Mouse (Mus musculus) limb, embryonic 15.5 days (tissue): ENCODE measurements around the gene Rdh7. TPM values are rescaled to one million over a fixed set of nuclear protein-coding genes. Genes with fewer than 3 reads are reported as not detected.
"Not testable (repeated sequence)": the region's sequence is repeated elsewhere in the genome, so short reads cannot be mapped to it uniquely, and the experiment has no call there.

Experiments
- ATAC-seq: fragments of 200-750 bp; cut with Nextera tagmentation; 2 replicates; pipeline ENCODE4 v1.8.0; 2017; ENCODE audit warnings: low read depth, moderate TSS enrichment; ENCODE audit not compliant: insufficient number of reproducible peaks, low FRiP score, low TSS enrichment
- H3K27ac ChIP-seq: fragments of 300-500 bp; sonication (generic); 2 replicates; pipeline ENCODE4 v1.5.1; 2015; ENCODE audit warnings: moderate library complexity, mild to moderate bottlenecking, inconsistent platforms
- H3K27me3 ChIP-seq: fragments of 300-500 bp; sonication (generic); 2 replicates; pipeline ENCODE4 v1.6.1; 2015; ENCODE audit warnings: inconsistent platforms
- H3K36me3 ChIP-seq: fragments of 300-500 bp; sonication (generic); 2 replicates; pipeline ENCODE4 v1.6.1; 2015; ENCODE audit warnings: inconsistent platforms
- H3K4me1 ChIP-seq: fragments of 300-500 bp; sonication (generic); 2 replicates; pipeline ENCODE4 v1.6.1; 2015; ENCODE audit warnings: inconsistent platforms
- H3K4me2 ChIP-seq: fragments of 300-500 bp; sonication (generic); 2 replicates; pipeline ENCODE4 v1.6.1; 2015; ENCODE audit warnings: mild to moderate bottlenecking, inconsistent platforms
- H3K4me3 ChIP-seq: fragments of 300-500 bp; sonication (generic); 2 replicates; pipeline ENCODE4 v1.5.1; 2015; ENCODE audit warnings: mild to moderate bottlenecking, inconsistent platforms
- H3K9ac ChIP-seq: fragments of 300-500 bp; sonication (generic); 2 replicates; pipeline ENCODE4 v1.6.1; 2015; ENCODE audit warnings: inconsistent platforms
- H3K9me3 ChIP-seq: fragments of 300-500 bp; sonication (generic); 2 replicates; pipeline ENCODE4 v1.6.1; 2016; ENCODE audit warnings: inconsistent platforms
- WGBS: fragments of 180-500 bp; shearing (Covaris S2); methylation state at CpG from one replicate; pipeline ENCODE4 v1.1.7; 2015; 5-methylcytosine and 5-hydroxymethylcytosine counted together
- polyA plus RNA-seq: library from polyadenylated mRNA; unstranded; fragments of >200 nt; fragmentation: Nextera tagmentation; extraction: Ambion mirVana; gene quantifications from 2 replicates; pipeline ENCODE4 v1.2.1, GENCODE M21; 2015

Gene Rdh7
- polyA plus RNA-seq, 1 experiment from 2014 or later: not detected

DNA sequence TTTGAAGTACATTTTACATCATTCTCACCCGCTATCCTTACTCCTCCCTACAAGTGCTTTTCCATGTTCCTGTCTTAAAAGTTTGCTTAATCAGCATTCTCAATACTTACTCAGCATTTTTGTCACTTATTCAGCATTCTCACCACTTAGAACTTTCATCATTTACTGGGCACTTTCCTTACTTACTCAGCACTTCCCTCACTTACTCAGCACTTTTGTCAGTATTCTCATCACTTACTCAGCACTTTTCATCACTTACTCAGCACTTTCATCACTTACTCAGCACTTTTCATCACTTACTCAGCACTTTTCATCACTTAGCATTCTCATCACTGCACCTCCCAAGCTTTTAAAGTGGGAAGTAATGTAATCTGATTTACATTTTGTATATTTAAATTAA is 27.0 kb upstream of the Rdh7 start:
- H3K27ac ChIP-seq: no peak overlapping the region
- no peaks in the 10 kb centered on the region for H3K9me3 ChIP-seq
- no peak overlapping the region for H3K4me3 ChIP-seq
- 92% methylated on average over 1 of the region's 1 CpGs for WGBS
- no peaks in the 10 kb centered on the region for H3K4me1 ChIP-seq
- H3K4me2 ChIP-seq: no peak overlapping the region
- H3K36me3 ChIP-seq: no peaks in the 10 kb centered on the region
- H3K27me3 ChIP-seq: no peaks in the 10 kb centered on the region
- no peak for ATAC-seq
- no peak overlapping the region for H3K9ac ChIP-seq

GRCm38 (mm10) chr10:127907386-127907951 is 18.9 kb upstream of the Rdh7 start:
- no peak for ATAC-seq
- H3K9me3 ChIP-seq: no peaks in the 10 kb centered on the region
- H3K27ac ChIP-seq: no peak overlapping the region
- H3K4me1 ChIP-seq: no peaks in the 10 kb centered on the region
- no peak overlapping the region for H3K4me2 ChIP-seq
- H3K9ac ChIP-seq: no peak overlapping the region
- H3K4me3 ChIP-seq: no peak overlapping the region
- H3K36me3 ChIP-seq: no peaks in the 10 kb centered on the region
- no peaks in the 10 kb centered on the region for H3K27me3 ChIP-seq

DNA sequence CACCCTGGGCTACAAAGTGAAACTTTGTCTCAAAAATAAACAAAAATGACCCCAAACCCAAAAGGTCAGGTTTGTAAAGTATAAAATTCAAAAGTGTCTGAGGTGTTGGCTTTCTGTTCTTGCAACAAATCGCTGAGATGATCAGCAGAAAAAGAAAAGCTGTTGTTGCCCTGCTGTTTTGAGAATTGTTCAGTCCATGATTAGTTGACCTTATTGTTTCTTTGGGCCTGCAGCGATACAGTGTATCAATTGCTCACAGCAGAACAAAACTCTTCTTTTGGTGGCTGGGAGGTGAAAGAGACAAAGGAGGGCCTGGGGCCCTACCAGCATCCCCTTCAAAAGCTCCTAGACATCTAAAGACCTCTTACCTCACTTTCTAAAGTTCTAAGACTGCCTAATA is 17.5 kb upstream of the Rdh7 start:
- no peaks in the 10 kb centered on the region for H3K27me3 ChIP-seq
- H3K9me3 ChIP-seq: no peaks in the 10 kb centered on the region
- 85% methylated on average over 2 of the region's 2 CpGs for WGBS
- H3K27ac ChIP-seq: no peak overlapping the region
- no peaks in the 10 kb centered on the region for H3K4me1 ChIP-seq
- ATAC-seq: no peak
- H3K9ac ChIP-seq: no peak overlapping the region
- no peak overlapping the region for H3K4me2 ChIP-seq
- H3K4me3 ChIP-seq: no peak overlapping the region
- H3K36me3 ChIP-seq: no peaks in the 10 kb centered on the region

- WGBS: 62% methylated on average over 7 of the region's 7 CpGs
- Histone ChIP-seq H3K27me3 (no peaks in the 10 kb centered on the region), H3K36me3 (no peaks in the 10 kb centered on the region), H3K9me3 (no peaks in the 10 kb centered on the region), H3K27ac (peak overlapping the region; percentile 18; the same call in 1 of the 2 replicates), H3K9ac (no peak overlapping the region), H3K4me2 (no peak overlapping the region), H3K4me3 (no peak overlapping the region), H3K4me1 (no peaks in the 10 kb centered on the region)
- ATAC-seq: peak; percentile 52; the same call in 1 of the 2 replicates
Measured at GRCm38 (mm10) chr10:127904718-127905446, 16.3 kb upstream of the Rdh7 start.

DNA sequence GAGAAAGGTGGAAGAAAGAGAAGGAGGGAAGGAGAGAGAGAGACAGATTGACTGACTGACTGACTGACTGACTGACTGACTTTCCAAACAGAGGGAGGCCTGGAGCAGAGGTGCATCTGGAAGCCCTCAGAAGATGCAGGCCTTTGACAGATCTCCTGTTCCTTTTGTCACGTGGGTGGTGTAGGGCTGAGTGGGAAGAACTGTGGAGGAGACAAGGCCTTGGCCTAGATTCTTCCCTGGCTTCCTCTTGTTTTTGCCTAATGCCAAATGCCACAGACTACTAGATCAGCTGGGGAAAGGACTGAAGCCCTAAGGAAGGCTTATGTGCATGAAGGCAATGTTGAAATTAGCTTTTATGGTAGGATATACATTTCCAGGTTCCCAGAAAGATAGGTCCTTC is 14.5 kb upstream of the Rdh7 start:
- WGBS: 45% methylated on average over 1 of the region's 1 CpGs
- Histone ChIP-seq H3K9me3 (no peaks in the 10 kb centered on the region), H3K36me3 (no peaks in the 10 kb centered on the region), H3K4me1 (no peaks in the 10 kb centered on the region), H3K27ac (no peak overlapping the region), H3K9ac (no peak overlapping the region), H3K4me3 (no peak overlapping the region), H3K27me3 (no peaks in the 10 kb centered on the region), H3K4me2 (no peak overlapping the region)
- ATAC-seq: no peak

- no peak overlapping the region for H3K4me2 ChIP-seq
- H3K4me3 ChIP-seq: no peak overlapping the region
- no peaks in the 10 kb centered on the region for H3K9me3 ChIP-seq
- H3K4me1 ChIP-seq: no peaks in the 10 kb centered on the region
- no peak for ATAC-seq
- H3K36me3 ChIP-seq: no peaks in the 10 kb centered on the region
- no peak overlapping the region for H3K27ac ChIP-seq
- H3K9ac ChIP-seq: no peak overlapping the region
- no peaks in the 10 kb centered on the region for H3K27me3 ChIP-seq
- WGBS: 84% methylated on average over 4 of the region's 4 CpGs
Measured at GRCm38 (mm10) chr10:127901751-127902150, 13.1 kb upstream of the Rdh7 start.

GRCm38 (mm10) chr10:127899783-127900182 is 11.2 kb upstream of the Rdh7 start:
- 72% methylated on average over 5 of the region's 5 CpGs for WGBS

GRCm38 (mm10) chr10:127898218-127898617 is 9.6 kb upstream of the Rdh7 start, which contains the start of gene Sdr9c7:
Sdr9c7 (plus strand) TSS chr10:127898518.
- 73% methylated on average over 2 of the region's 2 CpGs for WGBS
- H3K9ac ChIP-seq: no peak within 1 kb of the TSS

More at GRCm38 (mm10) chr10:127899783-127900182, 11.2 kb upstream of the Rdh7 start:
- no peak overlapping the region for H3K27ac ChIP-seq
- no peaks in the 10 kb centered on the region for H3K36me3 ChIP-seq
- H3K9me3 ChIP-seq: no peaks in the 10 kb centered on the region
- H3K4me1 ChIP-seq: no peaks in the 10 kb centered on the region
- no peaks in the 10 kb centered on the region for H3K27me3 ChIP-seq
- no peak overlapping the region for H3K9ac ChIP-seq
- H3K4me2 ChIP-seq: no peak overlapping the region
- no peak for ATAC-seq
- H3K4me3 ChIP-seq: no peak overlapping the region

GRCm38 (mm10) chr10:127897506-127897905 is 8.9 kb upstream of the Rdh7 start:
- no peak overlapping the region for H3K9ac ChIP-seq
- H3K9me3 ChIP-seq: no peaks in the 10 kb centered on the region
- no peak overlapping the region for H3K4me2 ChIP-seq
- H3K4me3 ChIP-seq: no peak overlapping the region
- H3K36me3 ChIP-seq: no peaks in the 10 kb centered on the region
- no peaks in the 10 kb centered on the region for H3K27me3 ChIP-seq
- H3K27ac ChIP-seq: no peak overlapping the region; the same call in 1 of the 2 replicates
- ATAC-seq: no peak
- H3K4me1 ChIP-seq: no peaks in the 10 kb centered on the region
- 70% methylated on average over 3 of the region's 3 CpGs for WGBS

More at GRCm38 (mm10) chr10:127898218-127898617, 9.6 kb upstream of the Rdh7 start, which contains the start of gene Sdr9c7:
- H3K27me3 ChIP-seq: no peaks in the 10 kb centered on the region
- no peak within 1 kb of the TSS; the same call in 1 of the 2 replicates for H3K27ac ChIP-seq
- no peak within 1 kb of the TSS for H3K4me2 ChIP-seq
- ATAC-seq: no peak
- H3K4me1 ChIP-seq: no peaks in the 10 kb centered on the region
- no peaks in the 10 kb centered on the region for H3K36me3 ChIP-seq
- no peaks in the 10 kb centered on the region for H3K9me3 ChIP-seq
- H3K4me3 ChIP-seq: no peak within 1 kb of the TSS

GRCm38 (mm10) chr10:127896705-127897104 is 8.1 kb upstream of the Rdh7 start:
- Histone ChIP-seq H3K9ac (no peak overlapping the region), H3K36me3 (no peaks in the 10 kb centered on the region), H3K27ac (no peak overlapping the region), H3K4me1 (no peaks in the 10 kb centered on the region), H3K27me3 (no peaks in the 10 kb centered on the region), H3K4me3 (no peak overlapping the region), H3K4me2 (no peak overlapping the region), H3K9me3 (no peaks in the 10 kb centered on the region)
- ATAC-seq: no peak
- 57% methylated on average over 5 of the region's 5 CpGs for WGBS

GRCm38 (mm10) chr10:127893163-127894022 is 4.8 kb upstream of the Rdh7 start:
- H3K27ac ChIP-seq, H3K9me3 ChIP-seq, ATAC-seq, H3K4me1 ChIP-seq, H3K9ac ChIP-seq, H3K27me3 ChIP-seq, H3K36me3 ChIP-seq, H3K4me2 ChIP-seq, H3K4me3 ChIP-seq: not testable (repeated sequence)
- WGBS: 65% methylated on average over 5 of the region's 5 CpGs

DNA sequence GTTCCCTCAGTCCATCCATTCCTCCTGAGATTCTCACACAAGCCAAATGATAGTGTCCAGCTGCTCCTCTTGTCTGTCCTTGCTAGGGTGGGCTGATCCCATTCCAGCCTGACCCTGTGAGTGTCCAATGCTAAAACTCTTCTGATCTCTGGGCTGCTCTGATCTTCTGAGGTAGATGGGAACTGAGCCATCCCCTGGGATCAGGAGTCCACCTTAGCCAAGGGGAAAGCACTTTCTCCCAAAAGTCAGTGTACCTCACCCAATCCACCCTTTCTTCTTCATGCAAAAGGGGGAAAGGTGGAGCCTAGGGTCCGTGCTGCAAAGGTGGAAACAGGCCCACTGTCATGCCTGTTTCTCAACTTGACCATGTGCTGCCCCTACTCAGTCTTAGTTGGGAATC is 2.9 kb upstream of the Rdh7 start:
- no peak overlapping the region for H3K27ac ChIP-seq
- no peaks in the 10 kb centered on the region for H3K4me1 ChIP-seq
- H3K4me3 ChIP-seq: no peak overlapping the region
- H3K27me3 ChIP-seq: no peaks in the 10 kb centered on the region
- no peaks in the 10 kb centered on the region for H3K36me3 ChIP-seq
- H3K9me3 ChIP-seq: no peaks in the 10 kb centered on the region
- no peak for ATAC-seq
- no peak overlapping the region for H3K4me2 ChIP-seq
- 76% methylated on average over 1 of the region's 1 CpGs for WGBS
- H3K9ac ChIP-seq: no peak overlapping the region
